Mouse (Mus musculus): ENCODE measurements around the gene Ano4.

DNA sequence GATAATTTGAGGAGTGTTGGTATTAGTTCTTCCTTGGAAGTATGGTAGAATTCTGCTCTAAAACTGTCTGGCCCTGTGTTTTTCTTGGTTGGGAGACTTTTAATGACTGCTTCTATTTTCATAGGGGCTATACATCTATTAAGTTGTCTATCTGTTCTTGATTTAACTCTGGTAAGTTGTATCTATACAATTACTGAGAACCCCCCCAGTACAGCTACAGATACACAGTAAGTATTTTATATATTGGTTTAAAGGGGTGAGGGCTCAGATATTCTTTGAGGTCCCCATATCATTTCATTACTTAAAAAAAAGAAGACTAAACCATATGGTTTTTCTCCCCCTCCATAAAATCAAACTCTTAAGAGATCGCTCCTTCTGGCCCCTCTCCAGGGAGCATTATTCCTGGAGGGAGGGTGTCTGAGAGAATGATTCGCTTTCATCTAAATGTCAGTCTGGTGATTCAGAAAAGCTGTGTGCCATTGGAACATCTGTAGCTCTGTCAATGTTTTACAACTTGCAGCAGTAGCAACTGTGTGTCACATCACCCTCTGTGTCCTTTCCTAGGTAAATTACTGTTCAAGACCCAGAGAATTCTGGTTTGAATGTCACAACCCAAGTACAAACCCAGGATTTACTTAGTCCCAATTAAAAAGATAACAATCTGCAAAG is 189.6 kb downstream of the Ano4 start:
- TF ChIP-seq FOSL1 (IDR thresholded peaks at IDR 0.05; ENCODE audit: insufficient read depth, low read length, poor library complexity, severe bottlenecking), result no peak
- TF ChIP-seq CTCF (IDR thresholded peaks at IDR 0.05; ENCODE audit: control insufficient read depth, insufficient read depth, insufficient read length), result no peak
- TF ChIP-seq MAX (IDR thresholded peaks at IDR 0.05), result no peak
- TF ChIP-seq USF1 (IDR thresholded peaks at IDR 0.05; ENCODE audit: low read depth), result no peak
- TF ChIP-seq MYOG (IDR thresholded peaks at IDR 0.05; ENCODE audit: control insufficient read depth, extremely low read depth, insufficient read length), result no peak
